9 mouse cellular contexts compared by ENCODE assay signal in the genomic region with DNA sequence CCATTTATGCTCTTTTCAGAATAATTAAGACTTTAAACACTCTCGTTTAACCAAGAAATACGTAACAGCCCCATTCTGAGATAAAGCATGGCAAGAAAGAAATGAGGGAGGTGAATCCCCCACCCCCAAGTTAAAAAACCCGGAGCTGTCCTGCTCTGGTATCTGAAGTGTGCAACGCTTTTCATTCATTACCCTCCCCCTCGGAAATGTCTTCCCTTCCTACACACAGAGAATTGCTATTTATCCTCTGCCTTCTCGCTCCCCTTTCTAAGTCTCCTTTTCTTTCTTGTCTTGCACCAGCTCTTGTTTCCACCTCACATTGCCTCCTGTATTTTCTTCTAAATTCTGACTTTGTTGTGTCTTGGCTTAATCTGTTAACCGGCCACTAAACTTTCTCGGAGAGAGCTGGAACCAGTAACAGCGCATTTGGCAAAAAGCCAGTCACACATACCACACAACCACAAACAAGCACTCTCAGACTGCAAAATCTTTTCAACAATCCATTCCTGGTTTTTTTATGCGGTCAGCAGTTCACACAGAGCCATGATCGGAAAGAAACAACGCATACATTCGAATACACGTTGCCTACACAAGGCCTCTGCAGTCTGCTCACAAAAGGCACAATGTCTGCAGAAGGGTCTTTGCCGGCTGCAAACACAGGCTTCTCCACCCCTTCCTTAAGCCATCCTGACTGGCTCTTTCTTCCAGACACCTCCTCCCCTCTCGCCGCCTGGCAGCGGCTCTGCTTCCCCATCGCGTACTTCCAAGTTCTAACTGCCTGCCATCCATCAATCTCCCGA. TPM values are rescaled to one million over a fixed set of nuclear protein-coding genes. Genes with fewer than 3 reads are reported as not detected.
DNase-seq lines count a peak whose midpoint lies in the region; ATAC-seq and TF ChIP-seq lines count a peak whose summit lies in the region.
"Had no signal": no experiment of that assay in that cellular context is flagged by ENCODE, and none has a peak within 500 bp of the region (broad histone marks: within the 10 kb centered on the region; RNA-seq: fewer than 3 reads in every experiment).

No protein-coding gene starts in this region.

- WGBS in heart, postnatal 0 days, result 9% methylated on average over 21 of the region's 21 CpGs
- WGBS in midbrain, postnatal 0 days, result 13% methylated on average over 21 of the region's 21 CpGs

- no peak overlapping the region for H3K9ac ChIP-seq in heart, postnatal 0 days (replicated peaks; ENCODE audit: low read depth, low read length)
- 0 out of 2 replicates have a peak overlapping the region, but pooled peaks have one; percentile 29 for H3K9ac ChIP-seq in midbrain, postnatal 0 days (replicated peaks; ENCODE audit: low read length, poor library complexity, severe bottlenecking)

- H3K36me3 ChIP-seq in heart, postnatal 0 days (replicated peaks; ENCODE audit: control insufficient read depth, insufficient read depth, low read length), result no peaks in the 10 kb centered on the region
- no peaks in the 10 kb centered on the region for H3K36me3 ChIP-seq in midbrain, postnatal 0 days (ENCODE audit: insufficient read depth, low read length)

- H3K9me3 ChIP-seq in heart, postnatal 0 days (replicated peaks; ENCODE audit: control insufficient read depth, low read length), result no peaks in the 10 kb centered on the region
- no peaks in the 10 kb centered on the region for H3K9me3 ChIP-seq in midbrain, postnatal 0 days (ENCODE audit: low read length)

- H3K4me3 ChIP-seq in heart, postnatal 0 days (ENCODE audit: low read depth, low read length), result peak overlapping the region; percentile 23
- H3K4me3 ChIP-seq in midbrain, postnatal 0 days (ENCODE audit: low read depth, low read length), result no peak overlapping the region

- TF ChIP-seq CTCF in heart, postnatal 0 days (IDR thresholded peaks at IDR 0.05; ENCODE audit: low read depth), result no peak
- TF ChIP-seq CTCF in midbrain, postnatal 0 days (IDR thresholded peaks at IDR 0.05), result no peak

- DNase-seq in layer of hippocampus, adult 11-12 months (ENCODE audit: low spot score), result peak; percentile 13
- DNase-seq in layer of hippocampus, adult 9-10 months (ENCODE audit: low spot score), result no peak
- DNase-seq in embryo, embryonic 11.5 days (ENCODE audit: low read depth, low spot score), result peak; percentile 56
- DNase-seq in heart, postnatal 0 days (ENCODE audit: low spot score), result no peak
- peak; percentile 22 to 42 for DNase-seq in layer of hippocampus, postnatal 36 days
- DNase-seq in midbrain, postnatal 0 days (ENCODE audit: low spot score), result peak; percentile 76
- no peak for DNase-seq in gastrocnemius, postnatal 10 days
- no peak for DNase-seq in cerebellum, adult 18-20 months

- peaks cover 12% of the 10 kb centered on the region; the same call in 1 of the 2 replicates for H3K27me3 ChIP-seq in heart, postnatal 0 days (ENCODE audit: control insufficient read depth, insufficient read depth, low read length)
- no peaks in the 10 kb centered on the region for H3K27me3 ChIP-seq in midbrain, postnatal 0 days (ENCODE audit: insufficient read depth, low read length)

- 0 out of 2 replicates have a peak, but pooled peaks cover 5% of the 10 kb centered on the region for H3K4me1 ChIP-seq in heart, postnatal 0 days (ENCODE audit: control insufficient read depth, insufficient read depth)
- H3K4me1 ChIP-seq in midbrain, postnatal 0 days (ENCODE audit: insufficient read depth, low read length), result 0 out of 2 replicates have a peak, but pooled peaks cover 3% of the 10 kb centered on the region

- TF ChIP-seq EP300 in heart, postnatal 0 days (IDR thresholded peaks at IDR 0.05; ENCODE audit: low read depth), result no peak

- ATAC-seq in heart, postnatal 0 days (ENCODE audit: insufficient read depth, low read depth), result peak; percentile 35; the same call in 1 of the 2 replicates
- peak; percentile 36; the same call in 1 of the 2 replicates for ATAC-seq in midbrain, postnatal 0 days (ENCODE audit: low FRiP score)

- peak overlapping the region; percentile 45 for H3K4me2 ChIP-seq in heart, postnatal 0 days (ENCODE audit: low read depth, low read length)
- H3K4me2 ChIP-seq in midbrain, postnatal 0 days (ENCODE audit: low read depth, low read length, poor library complexity, severe bottlenecking), result peak overlapping the region; percentile 33

- H3K27ac ChIP-seq in heart, postnatal 0 days (ENCODE audit: low read depth), result 0 out of 2 replicates have a peak overlapping the region, but pooled peaks have one; percentile 4
- H3K27ac ChIP-seq in midbrain, postnatal 0 days (ENCODE audit: low read depth, low read length), result peak overlapping the region; percentile 28; the same call in 1 of the 2 replicates

RNA-seq across cellular contexts. Expression of a gene that starts 3.3 kb away (rescaled TPM):
- total RNA-seq in heart, postnatal 0 days (2014; rRNA removed; ENCODE audit: low replicate concordance), result 0.27 TPM in 1 of 2 replicates, not detected in the other
- 0.48 and 0.79 TPM in 2 replicates for polyA plus RNA-seq in heart, postnatal 0 days (2015; fragmentation: Nextera tagmentation; extraction: Ambion mirVana)
- 10 to 100 TPM; 75.8 to 86.1 TPM for total RNA-seq in layer of hippocampus, postnatal 36 days (2021)
- total RNA-seq in midbrain, postnatal 0 days (2014; rRNA removed), result 134 and 164 TPM in 2 replicates
- polyA plus RNA-seq in midbrain, postnatal 0 days (2015; fragmentation: Nextera tagmentation; extraction: Ambion mirVana), result 114 and 120 TPM in 2 replicates
- 1 to 10 TPM; 2.1 to 2.6 TPM for total RNA-seq in gastrocnemius, postnatal 10 days (2021)
- total RNA-seq: liver, adult 2 months had no signal
- polyA plus RNA-seq: liver, adult 2 months had no signal

RNA-seq across cellular contexts. Expression of a gene that starts 10.4 kb away (rescaled TPM):
- 31.3 and 39.4 TPM in 2 replicates for total RNA-seq in heart, postnatal 0 days (2014; rRNA removed; ENCODE audit: low replicate concordance)
- 61.1 and 73.5 TPM in 2 replicates for polyA plus RNA-seq in heart, postnatal 0 days (2015; fragmentation: Nextera tagmentation; extraction: Ambion mirVana)
- not detected for total RNA-seq in layer of hippocampus, postnatal 36 days (2021)
- 1.9 and 2.5 TPM in 2 replicates for total RNA-seq in midbrain, postnatal 0 days (2014; rRNA removed)
- 6.5 and 10.1 TPM in 2 replicates for polyA plus RNA-seq in midbrain, postnatal 0 days (2015; fragmentation: Nextera tagmentation; extraction: Ambion mirVana)
- 100 to 1,000 TPM; 115 to 141 TPM for total RNA-seq in gastrocnemius, postnatal 10 days (2021)
- polyA plus RNA-seq: liver, adult 2 months had no signal

RNA-seq across cellular contexts. Expression of a gene that starts 58.3 kb away (rescaled TPM):
- total RNA-seq in heart, postnatal 0 days (2014; rRNA removed; ENCODE audit: low replicate concordance), result not detected in 2 replicates
- polyA plus RNA-seq in heart, postnatal 0 days (2015; fragmentation: Nextera tagmentation; extraction: Ambion mirVana), result not detected in 2 replicates
- not detected for total RNA-seq in layer of hippocampus, postnatal 36 days (2021)
- total RNA-seq in midbrain, postnatal 0 days (2014; rRNA removed), result 0.11 and 1.3 TPM in 2 replicates
- polyA plus RNA-seq in midbrain, postnatal 0 days (2015; fragmentation: Nextera tagmentation; extraction: Ambion mirVana), result 0.49 and 0.53 TPM in 2 replicates
- total RNA-seq in gastrocnemius, postnatal 10 days (2021), result not detected
- total RNA-seq: liver, adult 2 months had no signal
- polyA plus RNA-seq: liver, adult 2 months had no signal

Comparison
In these comparisons a context has a peak if more than half of its experiments do, and no peak if none do; other contexts are left out.
1. DNase-seq: peak in layer of hippocampus, adult 11-12 months (single experiment), embryo, embryonic 11.5 days (single experiment), layer of hippocampus, postnatal 36 days (2 of 2) and midbrain, postnatal 0 days (single experiment); none in layer of hippocampus, adult 9-10 months (single experiment), heart, postnatal 0 days (single experiment), gastrocnemius, postnatal 10 days (single experiment) and cerebellum, adult 18-20 months (0 of 2).
2. RNA of a gene that starts 3.3 kb away (total RNA-seq): 134 to 164 TPM in midbrain, postnatal 0 days and 75.8 to 86.1 TPM in layer of hippocampus, postnatal 36 days; 2.1 to 2.6 TPM in gastrocnemius, postnatal 10 days and 0.27 TPM in heart, postnatal 0 days; every median in the first group is over 10 times any median in the second.